Mouse (Mus musculus) kidney, embryonic 14.5 days (tissue): ENCODE measurements around the gene Cmklr1. TPM values are rescaled to one million over a fixed set of nuclear protein-coding genes. Genes with fewer than 3 reads are reported as not detected.

ENCODE experiments used
- ATAC-seq: fragments of 200-750 bp; cut with Nextera tagmentation; 2 replicates; pipeline ENCODE4 v1.8.0; 2017; ENCODE audit warnings: moderate number of reproducible peaks, mild to moderate bottlenecking, moderate TSS enrichment, moderate library complexity; ENCODE audit not compliant: low FRiP score, low TSS enrichment
- H3K27ac ChIP-seq: fragments of 300-500 bp; sonication (generic); 2 replicates; pipeline ENCODE4 v1.5.1; 2014; ENCODE audit warnings: low read depth, mild to moderate bottlenecking, low read length, moderate library complexity, mixed read lengths
- H3K27me3 ChIP-seq: fragments of 300-500 bp; sonication (generic); 2 replicates; pipeline ENCODE4 v1.6.1; 2014; ENCODE audit warnings: mild to moderate bottlenecking, low read length; ENCODE audit not compliant: control insufficient read depth, insufficient read depth
- H3K36me3 ChIP-seq: fragments of 300-500 bp; sonication (generic); 2 replicates; pipeline ENCODE4 v1.6.1; 2014; ENCODE audit warnings: low read length, mixed read lengths; ENCODE audit not compliant: control insufficient read depth, insufficient read depth
- H3K4me1 ChIP-seq: fragments of 300-500 bp; sonication (generic); 2 replicates; pipeline ENCODE4 v1.6.1; 2014; ENCODE audit warnings: low read length, mixed read lengths; ENCODE audit not compliant: control insufficient read depth, insufficient read depth
- H3K4me2 ChIP-seq: fragments of 300-500 bp; sonication (generic); replicated peaks from 2 replicates; pipeline ENCODE4 v1.6.1; 2014; ENCODE audit warnings: low read depth, mild to moderate bottlenecking, low read length
- H3K4me3 ChIP-seq: fragments of 300-500 bp; sonication (generic); 2 replicates; pipeline ENCODE4 v1.5.1; 2014; ENCODE audit warnings: mild to moderate bottlenecking, low read length
- H3K9ac ChIP-seq: fragments of 300-500 bp; sonication (generic); 2 replicates; pipeline ENCODE4 v1.6.1; 2014; ENCODE audit warnings: low read depth, mild to moderate bottlenecking, low read length, moderate library complexity
- H3K9me3 ChIP-seq: fragments of 300-500 bp; sonication (generic); 2 replicates; pipeline ENCODE4 v1.6.1; 2016; ENCODE audit warnings: low read length; ENCODE audit not compliant: control insufficient read depth
- WGBS: fragments of 180-500 bp; shearing (Covaris S2); extraction: QIAGEN DNeasy Blood & Tissue Kit; methylation state at CpG from one replicate; pipeline ENCODE4 v1.1.7; 2014; 5-methylcytosine and 5-hydroxymethylcytosine counted together
- polyA plus RNA-seq: library from polyadenylated mRNA; unstranded; fragments of >200 nt; fragmentation: Nextera tagmentation; extraction: Ambion mirVana; gene quantifications from 2 replicates; pipeline ENCODE4 v1.2.1, GENCODE M21; 2014

Gene Cmklr1
- polyA plus RNA-seq, 1 experiment from 2014 or later = 3.6 TPM

GRCm38 (mm10) chr5:113664629-113665195 lies 14.5 kb upstream of the Cmklr1 start:
- Histone ChIP-seq H3K4me2 (no peak overlapping the region), H3K27ac (no peak overlapping the region), H3K27me3 (no peaks in the 10 kb centered on the region), H3K9me3 (0 out of 2 replicates have a peak, but pooled peaks cover 4% of the 10 kb centered on the region), H3K4me1 (no peaks in the 10 kb centered on the region), H3K4me3 (no peak overlapping the region), H3K9ac (no peak overlapping the region), H3K36me3 (no peaks in the 10 kb centered on the region)
- WGBS = 70% methylated on average over 12 of the region's 12 CpGs
- ATAC-seq = no peak

DNA sequence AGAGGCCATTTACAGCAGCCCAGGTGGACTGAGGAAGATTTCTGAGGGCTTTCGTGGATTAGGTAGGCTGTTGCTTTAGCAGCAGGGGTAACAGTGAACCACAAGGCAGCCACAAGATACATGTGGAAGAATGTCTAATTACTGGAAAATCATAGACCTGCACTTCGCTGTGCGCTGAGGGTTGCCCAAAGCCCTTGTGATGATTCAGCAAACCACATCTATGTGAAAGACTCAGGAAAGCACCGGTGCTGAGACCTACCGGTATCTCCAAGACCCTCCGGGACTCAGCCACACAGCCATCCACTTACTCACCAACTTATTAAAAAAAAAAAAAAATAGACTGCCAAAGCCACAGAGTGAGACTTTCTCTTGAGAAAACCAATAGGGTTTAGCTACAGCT lies 13.9 kb upstream of the Cmklr1 start:
- Histone ChIP-seq H3K36me3 (no peaks in the 10 kb centered on the region), H3K9me3 (0 out of 2 replicates have a peak, but pooled peaks cover 4% of the 10 kb centered on the region), H3K9ac (no peak overlapping the region), H3K27ac (no peak overlapping the region), H3K4me3 (no peak overlapping the region), H3K27me3 (no peaks in the 10 kb centered on the region), H3K4me2 (no peak overlapping the region), H3K4me1 (no peaks in the 10 kb centered on the region)
- 95% methylated on average over 6 of the region's 6 CpGs for WGBS
- ATAC-seq = no peak

DNA sequence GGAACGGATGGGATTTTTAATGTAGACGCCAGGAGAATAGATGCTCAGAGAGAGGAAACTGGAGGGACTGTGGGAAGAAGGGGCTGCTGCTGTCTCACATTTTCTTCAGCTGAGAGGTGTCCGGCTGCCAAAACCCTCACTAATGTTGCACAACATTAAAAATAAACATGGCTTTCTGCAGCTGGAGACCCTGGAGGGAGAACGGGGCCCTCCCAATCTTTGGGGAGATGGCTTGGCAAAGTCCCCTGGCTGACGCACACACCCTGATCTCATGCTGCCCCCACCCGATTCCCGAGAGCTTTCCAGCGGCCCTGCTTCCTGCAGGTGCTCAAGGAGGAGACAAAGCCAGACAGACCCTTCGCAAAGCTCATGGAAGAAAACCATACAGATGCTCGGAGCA lies 10.6 kb upstream of the Cmklr1 start:
- Histone ChIP-seq H3K27me3 (no peaks in the 10 kb centered on the region), H3K4me2 (no peak overlapping the region), H3K4me3 (no peak overlapping the region), H3K9me3 (0 out of 2 replicates have a peak, but pooled peaks cover 4% of the 10 kb centered on the region), H3K9ac (no peak overlapping the region), H3K4me1 (no peaks in the 10 kb centered on the region), H3K36me3 (no peaks in the 10 kb centered on the region), H3K27ac (no peak overlapping the region)
- 73% methylated on average over 10 of the region's 10 CpGs for WGBS
- no peak for ATAC-seq

GRCm38 (mm10) chr5:113654821-113655220 lies 4.6 kb upstream of the Cmklr1 start:
- 0 out of 2 replicates have a peak, but pooled peaks cover 3% of the 10 kb centered on the region for H3K27me3 ChIP-seq
- H3K27ac ChIP-seq = no peak overlapping the region
- ATAC-seq = no peak
- peaks cover 7% of the 10 kb centered on the region; the same call in 1 of the 2 replicates for H3K4me1 ChIP-seq
- H3K4me3 ChIP-seq = no peak overlapping the region
- WGBS = 67% methylated on average over 12 of the region's 12 CpGs
- no peaks in the 10 kb centered on the region for H3K9me3 ChIP-seq
- H3K9ac ChIP-seq = no peak overlapping the region
- H3K36me3 ChIP-seq = no peaks in the 10 kb centered on the region
- H3K4me2 ChIP-seq = no peak overlapping the region

DNA sequence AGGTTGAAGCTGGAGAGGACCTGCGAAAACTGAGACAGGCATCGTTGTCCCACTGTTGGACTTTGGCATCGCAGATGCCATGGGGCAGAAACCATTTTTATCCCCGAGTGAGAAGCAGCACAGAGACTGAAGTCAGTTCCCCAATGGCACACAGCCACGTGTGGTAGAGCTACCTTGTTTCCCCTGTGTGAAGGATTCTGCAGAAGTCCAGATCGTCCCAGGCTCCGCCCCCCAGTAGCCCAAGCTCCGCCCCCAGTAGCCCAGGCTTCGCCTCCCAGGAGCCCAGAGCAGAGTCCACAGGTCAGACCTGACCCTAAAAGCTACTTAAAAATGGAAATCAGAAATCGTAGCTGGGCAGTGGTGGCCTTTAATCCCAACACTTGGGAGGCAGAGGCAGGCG lies 4.0 kb upstream of the Cmklr1 start:
- WGBS = 85% methylated on average over 11 of the region's 11 CpGs
- Histone ChIP-seq H3K4me3 (no peak overlapping the region), H3K27ac (no peak overlapping the region), H3K9ac (no peak overlapping the region), H3K4me2 (no peak overlapping the region), H3K4me1 (peaks cover 7% of the 10 kb centered on the region; the same call in 1 of the 2 replicates), H3K27me3 (0 out of 2 replicates have a peak, but pooled peaks cover 3% of the 10 kb centered on the region), H3K9me3 (no peaks in the 10 kb centered on the region), H3K36me3 (no peaks in the 10 kb centered on the region)
- ATAC-seq = no peak

GRCm38 (mm10) chr5:113652215-113652614 lies 2.0 kb upstream of the Cmklr1 start:
- 22% methylated on average over 5 of the region's 5 CpGs for WGBS
- H3K36me3 ChIP-seq = no peaks in the 10 kb centered on the region
- no peaks in the 10 kb centered on the region for H3K9me3 ChIP-seq
- no peak overlapping the region for H3K9ac ChIP-seq
- no peak overlapping the region for H3K4me2 ChIP-seq
- H3K27ac ChIP-seq = no peak overlapping the region
- 0 out of 2 replicates have a peak, but pooled peaks cover 3% of the 10 kb centered on the region for H3K27me3 ChIP-seq
- peaks cover 7% of the 10 kb centered on the region; the same call in 1 of the 2 replicates for H3K4me1 ChIP-seq
- H3K4me3 ChIP-seq = no peak overlapping the region
- ATAC-seq = no peak

DNA sequence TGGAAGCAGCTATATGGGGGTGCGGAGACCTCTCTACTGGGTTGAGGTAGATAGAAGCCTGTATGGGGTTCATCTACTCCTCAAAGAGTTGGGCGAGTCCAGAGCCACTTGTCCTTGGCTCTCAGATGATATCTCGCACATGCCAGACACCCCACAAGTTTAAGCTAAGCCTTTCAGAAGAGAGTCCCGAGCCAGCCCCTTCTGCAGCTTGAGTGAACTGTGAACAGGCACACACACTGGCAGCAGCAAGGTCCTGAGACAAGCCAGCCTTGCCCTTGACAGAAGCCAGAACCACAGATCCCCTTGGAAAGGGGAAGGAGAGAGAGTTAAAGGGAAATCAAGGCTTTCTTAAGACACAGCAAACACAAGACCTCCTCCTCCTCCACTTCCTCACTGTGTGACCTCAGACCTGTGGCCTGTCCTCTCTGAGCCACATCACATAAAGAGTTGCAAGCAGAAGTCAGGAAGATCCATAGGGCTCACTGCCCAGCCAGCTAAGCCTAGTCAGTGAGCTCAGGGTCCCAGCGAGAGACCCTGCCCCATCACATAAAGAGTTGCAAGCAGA lies 1.5 kb downstream of the Cmklr1 start:
- ATAC-seq = no peak
- 77% methylated on average over 5 of the region's 5 CpGs for WGBS
- Histone ChIP-seq H3K36me3 (no peaks in the 10 kb centered on the region), H3K9ac (no peak overlapping the region), H3K4me3 (0 out of 2 replicates have a peak overlapping the region, but pooled peaks have one; percentile 29), H3K4me2 (peak overlapping the region; percentile 48; the same call in 1 of the 2 replicates), H3K9me3 (no peaks in the 10 kb centered on the region), H3K27me3 (0 out of 2 replicates have a peak, but pooled peaks cover 3% of the 10 kb centered on the region), H3K4me1 (peaks cover 7% of the 10 kb centered on the region; the same call in 1 of the 2 replicates), H3K27ac (no peak overlapping the region)

DNA sequence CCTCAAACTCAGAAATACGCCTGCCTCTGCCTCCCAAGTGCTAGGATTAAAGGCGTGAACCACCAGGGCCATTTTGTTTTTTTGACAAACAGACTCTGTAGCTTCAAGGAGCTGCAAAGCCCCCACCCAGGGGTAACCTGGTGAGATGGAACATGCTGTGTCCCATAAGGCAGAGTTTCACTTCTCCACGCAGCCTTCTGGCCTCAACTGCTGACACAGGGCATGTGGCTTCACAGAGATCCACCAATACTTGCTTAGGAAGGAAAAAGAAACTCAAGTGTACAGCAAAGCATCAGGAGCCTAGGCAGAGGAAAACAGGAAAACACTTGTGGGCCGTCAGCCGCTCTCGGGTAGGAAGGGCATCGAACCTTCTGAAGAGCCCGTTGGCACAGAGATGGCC lies 3.1 kb downstream of the Cmklr1 start:
- 88% methylated on average over 8 of the region's 8 CpGs for WGBS
- ATAC-seq = no peak
- H3K4me1 ChIP-seq = peaks cover 10% of the 10 kb centered on the region; the same call in 1 of the 2 replicates
- no peaks in the 10 kb centered on the region for H3K36me3 ChIP-seq
- no peak overlapping the region for H3K9ac ChIP-seq
- H3K4me3 ChIP-seq = no peak overlapping the region
- 0 out of 2 replicates have a peak, but pooled peaks cover 3% of the 10 kb centered on the region for H3K27me3 ChIP-seq
- H3K4me2 ChIP-seq = no peak overlapping the region
- H3K27ac ChIP-seq = no peak overlapping the region
- no peaks in the 10 kb centered on the region for H3K9me3 ChIP-seq

- H3K4me1 ChIP-seq = 0 out of 2 replicates have a peak, but pooled peaks cover 3% of the 10 kb centered on the region
- H3K4me2 ChIP-seq = no peak overlapping the region
- H3K27me3 ChIP-seq = no peaks in the 10 kb centered on the region
- no peak overlapping the region for H3K27ac ChIP-seq
- H3K36me3 ChIP-seq = no peaks in the 10 kb centered on the region
- H3K9me3 ChIP-seq = no peaks in the 10 kb centered on the region
- 78% methylated on average over 4 of the region's 4 CpGs for WGBS
- no peak for ATAC-seq
- no peak overlapping the region for H3K9ac ChIP-seq
- H3K4me3 ChIP-seq = no peak overlapping the region
These were observed 5.7 kb downstream of the Cmklr1 start for GRCm38 (mm10) chr5:113644520-113644919.
